In the genomic region with DNA sequence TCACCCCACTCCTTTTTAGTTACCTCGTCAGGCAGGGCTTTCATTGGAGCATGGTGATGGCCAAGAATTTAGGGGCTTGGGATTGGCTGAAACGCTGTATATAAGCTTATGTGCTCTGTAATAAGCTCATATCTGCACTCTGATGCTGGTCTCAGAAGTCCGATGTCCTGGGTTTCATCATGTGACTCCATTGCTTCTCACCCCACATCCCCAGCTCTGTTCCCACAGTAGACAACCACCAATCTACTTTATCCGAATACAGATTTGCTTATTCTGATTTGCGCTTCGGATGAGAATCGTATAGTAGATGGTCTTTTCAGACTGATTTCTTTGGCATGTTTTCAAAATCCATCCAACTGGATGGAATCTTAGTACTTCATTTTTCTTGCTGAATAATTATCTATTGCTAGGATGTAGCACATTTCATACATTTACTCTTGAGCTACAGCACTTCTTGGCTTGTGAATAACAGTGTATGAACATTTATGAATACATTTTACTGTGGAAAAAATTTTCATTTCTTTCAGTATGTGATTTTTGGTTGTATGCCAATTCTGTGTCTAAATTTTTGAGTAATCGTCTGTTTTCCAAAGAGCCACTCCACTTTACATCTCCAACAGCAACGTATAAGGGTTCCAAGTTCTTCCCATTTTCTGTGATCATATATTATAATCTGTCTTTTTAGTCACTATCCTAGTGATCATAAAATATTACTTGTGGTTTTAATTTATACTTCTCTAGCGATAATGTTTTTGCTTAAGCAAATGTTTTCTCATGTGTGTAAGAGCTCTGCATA, we compare ENCODE assay signal across 27 mouse cellular contexts.
DNase-seq lines count a peak whose midpoint lies in the region; ATAC-seq and TF ChIP-seq lines count a peak whose summit lies in the region.
"Had no signal": no experiment of that assay in that cellular context is flagged by ENCODE, and none has a peak within 500 bp of the region (broad histone marks: within the 10 kb centered on the region; RNA-seq: fewer than 3 reads in every experiment).

No protein-coding gene starts in this region.

- H3K4me3 ChIP-seq in forebrain, embryonic 14.5 days (ENCODE audit: low read depth, low read length) = no peak overlapping the region
- H3K4me3 ChIP-seq in forebrain, embryonic 11.5 days (ENCODE audit: low read depth, low read length) = no peak overlapping the region
- no peak overlapping the region for H3K4me3 ChIP-seq in limb, embryonic 14.5 days (replicated peaks; ENCODE audit: low read length)
- H3K4me3 ChIP-seq in limb, embryonic 10.5 days = no peak overlapping the region
- H3K4me3 ChIP-seq in forebrain, postnatal 0 days (ENCODE audit: low read depth, low read length) = no peak overlapping the region
- H3K4me3 ChIP-seq: intestine, embryonic 15.5 days; limb, embryonic 12.5 days; myocyte; neural tube, embryonic 12.5 days had no signal

- DNase-seq in forebrain, embryonic 14.5 days (ENCODE audit: low spot score) = peak; percentile 40
- no peak for DNase-seq in forebrain, embryonic 11.5 days (ENCODE audit: low spot score)
- DNase-seq in limb, embryonic 14.5 days (ENCODE audit: low spot score) = peak; percentile 16
- DNase-seq in limb, embryonic 10.5 days (ENCODE audit: low spot score) = no peak
- DNase-seq in NIH3T3 (ENCODE audit: low read depth) = peak; percentile 5
- DNase-seq in forebrain, postnatal 0 days = peak; percentile 42
- DNase-seq in cerebellum, postnatal 25 days = no peak
- DNase-seq: adrenal gland, postnatal 25 days; cerebellum, adult 2 months; cerebellum, postnatal 14 days; gastrocnemius, postnatal 14 days; heart, postnatal 14 days; kidney, adult 2 months; layer of hippocampus, adult 9-11 months; lung, postnatal 36 days; right cerebral cortex, postnatal 4 days; thymus, adult 2 months; thymus, postnatal 36 days had no signal

- no peak for TF ChIP-seq CTCF in forebrain, postnatal 0 days (IDR thresholded peaks at IDR 0.05; ENCODE audit: low read depth)

- H3K4me1 ChIP-seq in forebrain, embryonic 14.5 days (ENCODE audit: control insufficient read depth, insufficient read depth, low read length) = no peaks in the 10 kb centered on the region
- H3K4me1 ChIP-seq in forebrain, embryonic 11.5 days (replicated peaks; ENCODE audit: control insufficient read depth, insufficient read depth, low read length) = no peaks in the 10 kb centered on the region
- no peaks in the 10 kb centered on the region for H3K4me1 ChIP-seq in limb, embryonic 14.5 days (ENCODE audit: control insufficient read depth, insufficient read depth, low read length)
- no peaks in the 10 kb centered on the region for H3K4me1 ChIP-seq in limb, embryonic 10.5 days
- no peaks in the 10 kb centered on the region for H3K4me1 ChIP-seq in forebrain, postnatal 0 days (ENCODE audit: insufficient read depth)
- H3K4me1 ChIP-seq: intestine, embryonic 15.5 days; limb, embryonic 12.5 days; neural tube, embryonic 12.5 days had no signal

- no peaks in the 10 kb centered on the region for H3K9me3 ChIP-seq in forebrain, embryonic 14.5 days (replicated peaks; ENCODE audit: control insufficient read depth, low read length)
- H3K9me3 ChIP-seq in forebrain, embryonic 11.5 days (ENCODE audit: control insufficient read depth, low read length) = no peaks in the 10 kb centered on the region
- H3K9me3 ChIP-seq in limb, embryonic 14.5 days (ENCODE audit: control insufficient read depth, low read length) = no peaks in the 10 kb centered on the region
- no peaks in the 10 kb centered on the region for H3K9me3 ChIP-seq in limb, embryonic 10.5 days (replicated peaks)
- H3K9me3 ChIP-seq in forebrain, postnatal 0 days (ENCODE audit: low read length) = no peaks in the 10 kb centered on the region
- H3K9me3 ChIP-seq: intestine, embryonic 15.5 days; limb, embryonic 12.5 days; neural tube, embryonic 12.5 days had no signal

- no peak overlapping the region for H3K27ac ChIP-seq in forebrain, embryonic 14.5 days (ENCODE audit: low read depth, low read length)
- H3K27ac ChIP-seq in forebrain, embryonic 11.5 days (ENCODE audit: low read depth, low read length) = no peak overlapping the region
- no peak overlapping the region for H3K27ac ChIP-seq in limb, embryonic 14.5 days (replicated peaks; ENCODE audit: low read depth, low read length)
- no peak overlapping the region for H3K27ac ChIP-seq in limb, embryonic 10.5 days
- H3K27ac ChIP-seq in forebrain, postnatal 0 days (ENCODE audit: low read depth, low read length) = peak overlapping the region; percentile 30; the same call in 1 of the 2 replicates
- H3K27ac ChIP-seq: intestine, embryonic 15.5 days; limb, embryonic 12.5 days; neural tube, embryonic 12.5 days had no signal

- WGBS in forebrain, embryonic 14.5 days = 90% methylated on average over 10 of the region's 10 CpGs
- WGBS in forebrain, embryonic 11.5 days = 95% methylated on average over 10 of the region's 10 CpGs
- 80% methylated on average over 10 of the region's 10 CpGs for WGBS in limb, embryonic 14.5 days
- 92% methylated on average over 10 of the region's 10 CpGs for WGBS in limb, embryonic 10.5 days
- 63% methylated on average over 10 of the region's 10 CpGs for WGBS in forebrain, postnatal 0 days

- H3K27me3 ChIP-seq in forebrain, embryonic 14.5 days (replicated peaks; ENCODE audit: control insufficient read depth, insufficient read depth, low read length) = no peaks in the 10 kb centered on the region
- no peaks in the 10 kb centered on the region for H3K27me3 ChIP-seq in forebrain, embryonic 11.5 days (ENCODE audit: control insufficient read depth, insufficient read depth, low read length)
- no peaks in the 10 kb centered on the region for H3K27me3 ChIP-seq in limb, embryonic 14.5 days (ENCODE audit: control insufficient read depth, insufficient read depth, low read length)
- H3K27me3 ChIP-seq in limb, embryonic 10.5 days (ENCODE audit: low read depth, poor library complexity, severe bottlenecking) = no peaks in the 10 kb centered on the region
- no peaks in the 10 kb centered on the region for H3K27me3 ChIP-seq in forebrain, postnatal 0 days (ENCODE audit: insufficient read depth, low read length)
- H3K27me3 ChIP-seq: intestine, embryonic 15.5 days; limb, embryonic 12.5 days; neural tube, embryonic 12.5 days had no signal

- ATAC-seq in forebrain, embryonic 14.5 days = peak; percentile 48; the same call in 1 of the 2 replicates
- no peak for ATAC-seq in forebrain, embryonic 11.5 days (replicated peaks; ENCODE audit: low FRiP score)
- no peak for ATAC-seq in limb, embryonic 14.5 days (ENCODE audit: low FRiP score, low read depth)
- ATAC-seq in forebrain, postnatal 0 days = peak; percentile 86
- ATAC-seq: CD4-positive, CD25-positive, alpha-beta regulatory T cell, adult 4 months; hindbrain, embryonic 16.5 days; intestine, embryonic 15.5 days; midbrain, embryonic 16.5 days had no signal

- no peak for TF ChIP-seq POLR2A in limb, embryonic 14.5 days (IDR thresholded peaks at IDR 0.05; ENCODE audit: borderline replicate concordance, extremely low read depth, insufficient read depth, insufficient read length)

- no peak overlapping the region for H3K9ac ChIP-seq in forebrain, embryonic 14.5 days (ENCODE audit: low read length)
- H3K9ac ChIP-seq in forebrain, embryonic 11.5 days (ENCODE audit: low read length) = no peak overlapping the region
- H3K9ac ChIP-seq in limb, embryonic 14.5 days (ENCODE audit: low read depth, low read length, severe bottlenecking) = no peak overlapping the region
- no peak overlapping the region for H3K9ac ChIP-seq in forebrain, postnatal 0 days
- H3K9ac ChIP-seq: intestine, embryonic 15.5 days; limb, embryonic 12.5 days; neural tube, embryonic 12.5 days had no signal

- H3K4me2 ChIP-seq in forebrain, embryonic 14.5 days (ENCODE audit: low read length) = no peak overlapping the region
- no peak overlapping the region for H3K4me2 ChIP-seq in forebrain, embryonic 11.5 days (ENCODE audit: low read depth, low read length, severe bottlenecking)
- H3K4me2 ChIP-seq in limb, embryonic 14.5 days (replicated peaks; ENCODE audit: low read depth, low read length, severe bottlenecking) = no peak overlapping the region
- no peak overlapping the region for H3K4me2 ChIP-seq in forebrain, postnatal 0 days (ENCODE audit: low read depth)
- H3K4me2 ChIP-seq: intestine, embryonic 15.5 days; limb, embryonic 12.5 days; liver, embryonic 11.5 days; midbrain, embryonic 11.5 days; neural tube, embryonic 12.5 days had no signal

- H3K36me3 ChIP-seq in forebrain, embryonic 14.5 days (ENCODE audit: control insufficient read depth, insufficient read depth, low read length) = no peaks in the 10 kb centered on the region
- H3K36me3 ChIP-seq in forebrain, embryonic 11.5 days (ENCODE audit: control insufficient read depth, insufficient read depth, low read length) = no peaks in the 10 kb centered on the region
- H3K36me3 ChIP-seq in limb, embryonic 14.5 days (ENCODE audit: control insufficient read depth, insufficient read depth, low read length) = no peaks in the 10 kb centered on the region
- no peaks in the 10 kb centered on the region for H3K36me3 ChIP-seq in limb, embryonic 10.5 days
- no peaks in the 10 kb centered on the region for H3K36me3 ChIP-seq in forebrain, postnatal 0 days (ENCODE audit: insufficient read depth)
- H3K36me3 ChIP-seq: intestine, embryonic 15.5 days; limb, embryonic 12.5 days; neural tube, embryonic 12.5 days had no signal

Comparison
In these comparisons a context has a peak if more than half of its experiments do, and no peak if none do; other contexts are left out.
1. ATAC-seq: peak in forebrain, embryonic 14.5 days (single experiment) and forebrain, postnatal 0 days (single experiment); none in forebrain, embryonic 11.5 days (single experiment) and limb, embryonic 14.5 days (single experiment).
2. DNase-seq: peak in forebrain, embryonic 14.5 days (single experiment), limb, embryonic 14.5 days (single experiment), NIH3T3 (single experiment) and forebrain, postnatal 0 days (single experiment); none in forebrain, embryonic 11.5 days (single experiment), limb, embryonic 10.5 days (single experiment) and cerebellum, postnatal 25 days (0 of 2).